Mouse (Mus musculus) lung, postnatal 0 days (tissue): ENCODE results near the gene Lingo3.

Experiments used
- CTCF ChIP-seq: IDR thresholded peaks from 2 replicates; pipeline ENCODE4 v1.5.1; 2016; ENCODE audit warnings: antibody characterized with exemption, mild to moderate bottlenecking
- EP300 ChIP-seq: IDR thresholded peaks from 2 replicates; pipeline ENCODE4 v1.6.1; 2016; ENCODE audit warnings: antibody characterized with exemption, mild to moderate bottlenecking, control low read depth

GRCm38 (mm10) chr10:80827870-80828420 lies 15.9 kb downstream of the Lingo3 start:
- TF ChIP-seq EP300, result no peak
- TF ChIP-seq CTCF, result no peak
